Mouse (Mus musculus): ENCODE measurements around the gene Nhp2.

DNA sequence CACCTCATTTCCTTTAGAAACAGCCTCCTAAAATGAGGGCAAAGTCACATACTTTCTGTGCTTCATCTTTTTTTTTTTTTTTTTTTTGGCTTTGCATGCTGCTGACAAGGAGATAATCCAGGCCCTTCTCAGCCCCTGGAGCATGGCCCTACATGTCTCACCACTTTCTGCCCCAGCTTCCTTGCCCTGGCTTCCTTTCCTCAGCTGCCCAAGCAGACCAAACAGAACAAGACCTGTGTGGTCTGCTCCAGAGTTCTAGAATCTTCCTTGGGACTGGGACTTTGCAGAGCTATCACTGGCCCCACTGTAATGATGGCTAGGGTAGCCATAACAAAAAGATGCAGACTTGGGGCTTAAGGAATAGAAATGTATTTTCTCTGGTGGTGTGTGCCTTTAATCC, 29.5 kb upstream of the Nhp2 start:
- TF ChIP-seq CTCF (IDR thresholded peaks at IDR 0.05; ENCODE audit: low read depth): no peak
- TF ChIP-seq EP300 (IDR thresholded peaks at IDR 0.05; ENCODE audit: low read depth): no peak

Measured in liver, embryonic 14.5 days (tissue).